Mouse (Mus musculus) lung, embryonic 14.5 days (tissue): ENCODE data around the gene Shisa8. TPM values are rescaled to one million over a fixed set of nuclear protein-coding genes. Genes with fewer than 3 reads are reported as not detected.
A peak's percentile ranks its signal among the peaks of the same experiment; 100 is the strongest.

Experiments used
- ATAC-seq: fragments of 200-750 bp; cut with Nextera tagmentation; 2 replicates; pipeline ENCODE4 v1.8.0; 2017; ENCODE audit warnings: mild to moderate bottlenecking, moderate TSS enrichment, moderate library complexity; ENCODE audit not compliant: insufficient read depth
- DNase-seq: peaks from one replicate; pipeline ENCODE4 v3.0.0-alpha.2; 2015
- H3K27ac ChIP-seq: fragments of 300-500 bp; sonication (generic); 2 replicates; pipeline ENCODE4 v1.5.1; 2014; ENCODE audit warnings: low read depth, mild to moderate bottlenecking, moderate library complexity
- H3K27me3 ChIP-seq: fragments of 300-500 bp; sonication (generic); 2 replicates; pipeline ENCODE4 v1.6.1; 2014; ENCODE audit warnings: low read length, control low read depth; ENCODE audit not compliant: insufficient read depth
- H3K36me3 ChIP-seq: fragments of 300-500 bp; sonication (generic); 2 replicates; pipeline ENCODE4 v1.6.1; 2014; ENCODE audit warnings: control low read depth; ENCODE audit not compliant: insufficient read depth
- H3K4me1 ChIP-seq: fragments of 300-500 bp; sonication (generic); 2 replicates; pipeline ENCODE4 v1.6.1; 2014; ENCODE audit warnings: antibody characterized with exemption, control low read depth; ENCODE audit not compliant: insufficient read depth
- H3K4me2 ChIP-seq: fragments of 300-500 bp; sonication (generic); 2 replicates; pipeline ENCODE4 v1.6.1; 2014; ENCODE audit warnings: mild to moderate bottlenecking
- H3K4me3 ChIP-seq: fragments of 300-500 bp; sonication (generic); 2 replicates; pipeline ENCODE4 v1.5.1; 2014; ENCODE audit warnings: low read depth, low read length
- H3K9ac ChIP-seq: fragments of 300-500 bp; sonication (generic); 2 replicates; pipeline ENCODE4 v1.6.1; 2014
- H3K9me3 ChIP-seq: fragments of 300-500 bp; sonication (generic); 2 replicates; pipeline ENCODE4 v1.6.1; 2016; ENCODE audit warnings: low read depth, low read length, control low read depth
- CTCF ChIP-seq: IDR thresholded peaks from 2 replicates; pipeline ENCODE4 v1.5.1; 2016; ENCODE audit warnings: antibody characterized with exemption, low read depth
- WGBS: fragments of 180-500 bp; shearing (Covaris S2); extraction: QIAGEN DNeasy Blood & Tissue Kit; methylation state at CpG from one replicate; pipeline ENCODE4 v1.1.7; 2014; 5-methylcytosine and 5-hydroxymethylcytosine counted together
- polyA plus RNA-seq: library from polyadenylated mRNA; unstranded; fragments of >200 nt; fragmentation: Nextera tagmentation; extraction: Ambion mirVana; gene quantifications from 2 replicates; pipeline ENCODE4 v1.2.1, GENCODE M21; 2014

Gene Shisa8
- polyA plus RNA-seq, 1 experiment from 2014 or later: 0.20 TPM

DNA sequence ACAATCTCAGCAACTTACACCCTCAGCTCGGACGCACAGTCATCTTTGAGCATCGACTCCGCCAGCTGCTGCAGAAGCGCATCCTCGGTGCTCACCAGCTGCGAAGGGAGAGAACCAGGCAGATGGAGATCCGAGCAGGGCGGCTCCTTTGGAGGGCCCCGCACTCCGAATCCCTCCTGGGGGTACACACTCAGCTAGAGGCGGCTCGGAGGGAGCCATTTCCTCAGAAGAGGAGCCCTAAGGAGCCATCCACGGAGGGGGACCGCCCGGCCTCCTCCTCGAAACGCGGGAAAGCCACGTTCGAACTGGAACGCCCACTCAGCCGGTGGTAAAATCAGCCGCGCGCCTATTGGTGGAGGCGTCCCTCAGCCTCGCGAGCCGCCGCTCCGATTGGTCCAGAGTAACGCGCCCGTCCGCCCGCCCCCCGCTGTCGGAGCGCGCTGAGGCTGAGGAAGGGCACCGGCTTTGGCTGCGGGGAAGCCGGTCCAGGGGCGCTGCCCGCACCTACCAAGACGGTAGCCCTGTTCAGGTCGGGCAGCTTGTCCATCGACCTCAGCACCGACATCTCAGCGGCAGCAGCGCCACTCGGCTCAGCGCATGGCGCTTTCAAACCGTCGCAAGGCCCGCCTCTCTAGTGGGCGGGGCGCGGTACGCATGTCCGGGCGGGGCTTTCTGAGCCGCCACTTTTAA, 31.6 kb upstream of the Shisa8 start, which contains the start of gene Cenpm:
Gene Cenpm, minus strand, starts transcription at position 634 of the 690 bp plus-strand sequence.
- Histone ChIP-seq H3K4me3 (peak within 1 kb of the TSS; percentile 65), H3K27ac (peak within 1 kb of the TSS; percentile 79), H3K27me3 (no peaks in the 10 kb centered on the region), H3K4me2 (peak within 1 kb of the TSS; percentile 96), H3K36me3 (peaks cover 5% of the 10 kb centered on the region; the same call in 1 of the 2 replicates), H3K9me3 (no peaks in the 10 kb centered on the region), H3K4me1 (0 out of 2 replicates have a peak, but pooled peaks cover 3% of the 10 kb centered on the region), H3K9ac (peak within 1 kb of the TSS; percentile 58)
- ATAC-seq (peak; percentile 98), DNase-seq (peak; percentile 97)
- under 1% methylated on average over 65 of the region's 65 CpGs for WGBS
- TF ChIP-seq CTCF: no peak

GRCm38 (mm10) chr15:82243742-82244114, 31.1 kb upstream of the Shisa8 start:
- no peak for TF ChIP-seq CTCF
- Histone ChIP-seq H3K4me3 (peak overlapping the region; percentile 65), H3K9ac (peak overlapping the region; percentile 58), H3K27me3 (no peaks in the 10 kb centered on the region), H3K9me3 (no peaks in the 10 kb centered on the region), H3K36me3 (peaks cover 10% of the 10 kb centered on the region; the same call in 1 of the 2 replicates), H3K27ac (peak overlapping the region; percentile 16; the same call in 1 of the 2 replicates), H3K4me2 (peak overlapping the region; percentile 96), H3K4me1 (0 out of 2 replicates have a peak, but pooled peaks cover 3% of the 10 kb centered on the region)
- 4% methylated on average over 12 of the region's 12 CpGs for WGBS
- DNase-seq (peak; percentile 43), ATAC-seq (peak; percentile 28; the same call in 1 of the 2 replicates)

GRCm38 (mm10) chr15:82243311-82243710, 30.7 kb upstream of the Shisa8 start:
- DNase-seq: no peak
- Histone ChIP-seq H3K36me3 (peaks cover 14% of the 10 kb centered on the region; the same call in 1 of the 2 replicates), H3K9me3 (no peaks in the 10 kb centered on the region), H3K4me1 (0 out of 2 replicates have a peak, but pooled peaks cover 3% of the 10 kb centered on the region), H3K4me3 (peak overlapping the region; percentile 65), H3K4me2 (peak overlapping the region; percentile 96), H3K9ac (0 out of 2 replicates have a peak overlapping the region, but pooled peaks have one; percentile 58), H3K27ac (no peak overlapping the region), H3K27me3 (no peaks in the 10 kb centered on the region)
- no peak; the same call in 1 of the 2 replicates for TF ChIP-seq CTCF
- 70% methylated on average over 3 of the region's 3 CpGs for WGBS
- ATAC-seq: no peak

GRCm38 (mm10) chr15:82236565-82236964, 23.9 kb upstream of the Shisa8 start:
- WGBS: 14% methylated on average over 5 of the region's 5 CpGs
- no peaks in the 10 kb centered on the region for H3K4me1 ChIP-seq
- H3K27ac ChIP-seq: no peak overlapping the region
- ATAC-seq (peak; percentile 54), DNase-seq (peak; percentile 88)
- no peaks in the 10 kb centered on the region for H3K9me3 ChIP-seq
- TF ChIP-seq CTCF: peak; percentile 99
- no peak overlapping the region for H3K9ac ChIP-seq
- H3K4me3 ChIP-seq: no peak overlapping the region
- peaks cover 26% of the 10 kb centered on the region; the same call in 1 of the 2 replicates for H3K36me3 ChIP-seq
- no peak overlapping the region for H3K4me2 ChIP-seq
- H3K27me3 ChIP-seq: no peaks in the 10 kb centered on the region

DNA sequence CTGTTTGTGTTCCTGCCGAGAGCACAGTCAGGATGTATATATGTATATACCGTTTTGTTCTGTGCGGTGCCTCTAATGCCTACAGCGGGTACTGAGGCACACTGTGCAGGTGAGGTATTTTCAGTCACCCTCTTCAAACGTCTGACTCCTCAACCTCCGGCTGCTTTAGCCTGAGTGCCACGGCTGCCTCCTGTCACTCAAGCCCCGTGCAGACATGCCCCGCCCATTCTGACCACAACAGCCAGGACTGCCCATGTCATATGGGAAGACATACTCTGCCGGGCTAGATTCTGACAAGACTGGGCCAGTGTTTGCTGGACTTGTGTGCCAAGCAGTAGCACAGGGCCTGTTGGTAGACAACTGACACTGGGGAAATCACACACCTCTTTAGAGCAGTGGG, 23.0 kb upstream of the Shisa8 start:
- no peaks in the 10 kb centered on the region for H3K27me3 ChIP-seq
- no peak for TF ChIP-seq CTCF
- no peak overlapping the region for H3K27ac ChIP-seq
- WGBS: 56% methylated on average over 10 of the region's 10 CpGs
- H3K9ac ChIP-seq: no peak overlapping the region
- H3K36me3 ChIP-seq: peaks cover 23% of the 10 kb centered on the region; the same call in 1 of the 2 replicates
- DNase-seq (no peak), ATAC-seq (no peak)
- no peak overlapping the region for H3K4me2 ChIP-seq
- H3K4me1 ChIP-seq: no peaks in the 10 kb centered on the region
- no peak overlapping the region for H3K4me3 ChIP-seq
- no peaks in the 10 kb centered on the region for H3K9me3 ChIP-seq

GRCm38 (mm10) chr15:82232651-82233050, 20.0 kb upstream of the Shisa8 start:
- ATAC-seq (no peak), DNase-seq (no peak)
- Histone ChIP-seq H3K27ac (no peak overlapping the region), H3K4me3 (no peak overlapping the region), H3K9ac (no peak overlapping the region), H3K4me2 (no peak overlapping the region), H3K36me3 (peaks cover 10% of the 10 kb centered on the region; the same call in 1 of the 2 replicates), H3K27me3 (no peaks in the 10 kb centered on the region), H3K4me1 (no peaks in the 10 kb centered on the region), H3K9me3 (no peaks in the 10 kb centered on the region)
- WGBS: 65% methylated on average over 4 of the region's 4 CpGs
- no peak for TF ChIP-seq CTCF
